Comparison of ENCODE assay signal across 13 mouse cellular contexts in genomic region chr6:101048836-101049361, GRCm38 (mm10).
DNase-seq lines count a peak whose midpoint lies in the region; ATAC-seq lines count a peak whose summit lies in the region.
"Had no signal": no experiment of that assay in that cellular context is flagged by ENCODE, and none has a peak within 500 bp of the region (broad histone marks: within the 10 kb centered on the region; RNA-seq: fewer than 3 reads in every experiment).

No protein-coding gene starts in this region.

- H3K4me3 ChIP-seq in kidney, embryonic 15.5 days (replicated peaks) = no peak overlapping the region
- no peak overlapping the region for H3K4me3 ChIP-seq in midbrain, embryonic 11.5 days (ENCODE audit: low read depth, low read length)
- H3K4me3 ChIP-seq: heart, embryonic 15.5 days had no signal

- WGBS in kidney, embryonic 15.5 days = 23% methylated on average over 15 of the region's 15 CpGs
- 11% methylated on average over 15 of the region's 15 CpGs for WGBS in midbrain, embryonic 11.5 days

- H3K9ac ChIP-seq in kidney, embryonic 15.5 days = no peak overlapping the region
- H3K9ac ChIP-seq in midbrain, embryonic 11.5 days (ENCODE audit: low read length) = peak overlapping the region; percentile 9
- H3K9ac ChIP-seq: heart, embryonic 15.5 days had no signal

- no peak for DNase-seq in kidney, postnatal 4 days
- peak; percentile 17 for DNase-seq in forelimb bud, embryonic 11.5 days (ENCODE audit: low read depth, low spot score)
- peak; percentile 92 for DNase-seq in midbrain, embryonic 11.5 days (ENCODE audit: low spot score, missing footprints)
- peak; percentile 62 for DNase-seq in retina, postnatal 1 day
- no peak for DNase-seq in cerebellum, postnatal 25 days
- no peak for DNase-seq in urinary bladder, postnatal 36 days (ENCODE audit: low spot score in 2 of 2)
- DNase-seq in spleen, postnatal 14 days (ENCODE audit: low spot score in 2 of 2) = no peak
- DNase-seq: thymus, postnatal 14 days had no signal

- no peak overlapping the region for H3K27ac ChIP-seq in kidney, embryonic 15.5 days
- H3K27ac ChIP-seq in midbrain, embryonic 11.5 days (ENCODE audit: low read depth, low read length) = peak overlapping the region; percentile 57
- H3K27ac ChIP-seq: heart, embryonic 15.5 days; macrophage had no signal

- H3K4me2 ChIP-seq in kidney, embryonic 15.5 days = peak overlapping the region; percentile 35
- peak overlapping the region; percentile 19; the same call in 1 of the 2 replicates for H3K4me2 ChIP-seq in midbrain, embryonic 11.5 days
- H3K4me2 ChIP-seq: heart, embryonic 15.5 days; liver, embryonic 11.5 days had no signal

- no peak for ATAC-seq in kidney, embryonic 15.5 days (replicated peaks; ENCODE audit: low FRiP score)
- peak; percentile 79 for ATAC-seq in midbrain, embryonic 11.5 days (ENCODE audit: low FRiP score)
- ATAC-seq: intestine, postnatal 0 days had no signal

- no peaks in the 10 kb centered on the region for H3K9me3 ChIP-seq in kidney, embryonic 15.5 days (replicated peaks)
- no peaks in the 10 kb centered on the region for H3K9me3 ChIP-seq in midbrain, embryonic 11.5 days (ENCODE audit: control insufficient read depth, low read length)
- H3K9me3 ChIP-seq: heart, embryonic 15.5 days had no signal

- peaks cover 12% of the 10 kb centered on the region for H3K4me1 ChIP-seq in kidney, embryonic 15.5 days
- peaks cover 15% of the 10 kb centered on the region; the same call in 1 of the 2 replicates for H3K4me1 ChIP-seq in midbrain, embryonic 11.5 days (ENCODE audit: control insufficient read depth, insufficient read depth, low read length)
- H3K4me1 ChIP-seq: heart, embryonic 15.5 days had no signal

- 0 out of 2 replicates have a peak, but pooled peaks cover 3% of the 10 kb centered on the region for H3K27me3 ChIP-seq in kidney, embryonic 15.5 days
- no peaks in the 10 kb centered on the region for H3K27me3 ChIP-seq in midbrain, embryonic 11.5 days (ENCODE audit: control insufficient read depth, insufficient read depth, low read length)
- H3K27me3 ChIP-seq: heart, embryonic 15.5 days had no signal

- no peaks in the 10 kb centered on the region for H3K36me3 ChIP-seq in kidney, embryonic 15.5 days
- H3K36me3 ChIP-seq in midbrain, embryonic 11.5 days (ENCODE audit: control insufficient read depth, insufficient read depth, low read length) = no peaks in the 10 kb centered on the region
- H3K36me3 ChIP-seq: heart, embryonic 15.5 days had no signal

Comparison
In these comparisons a context has a peak if more than half of its experiments do, and no peak if none do; other contexts are left out.
1. DNase-seq: peak in forelimb bud, embryonic 11.5 days (single experiment), midbrain, embryonic 11.5 days (single experiment) and retina, postnatal 1 day (single experiment); none in kidney, postnatal 4 days (0 of 2), cerebellum, postnatal 25 days (0 of 2), urinary bladder, postnatal 36 days (0 of 2) and spleen, postnatal 14 days (0 of 2).